Mouse (Mus musculus) inflammation-experienced regulatory T-cells, adult 6 months (primary cell): Measurements from ENCODE around the gene Cox7b2. TPM values are rescaled to one million over a fixed set of nuclear protein-coding genes. Genes with fewer than 3 reads are reported as not detected.
"Not testable (repeated sequence)": the region's sequence is repeated elsewhere in the genome, so short reads cannot be mapped to it uniquely, and the experiment has no call there.

Experiments
- ATAC-seq: one replicate; pipeline ENCODE4 v1.8.0; 2017
- polyA plus RNA-seq, 3 experiments: library from polyadenylated mRNA; unstranded; fragments of 100-300 nt; shearing (Covaris generic); gene quantifications; one replicate each; pipeline ENCODE4 v1.2.1; 2017

Cox7b2 gene
- polyA plus RNA-seq = not detected

DNA sequence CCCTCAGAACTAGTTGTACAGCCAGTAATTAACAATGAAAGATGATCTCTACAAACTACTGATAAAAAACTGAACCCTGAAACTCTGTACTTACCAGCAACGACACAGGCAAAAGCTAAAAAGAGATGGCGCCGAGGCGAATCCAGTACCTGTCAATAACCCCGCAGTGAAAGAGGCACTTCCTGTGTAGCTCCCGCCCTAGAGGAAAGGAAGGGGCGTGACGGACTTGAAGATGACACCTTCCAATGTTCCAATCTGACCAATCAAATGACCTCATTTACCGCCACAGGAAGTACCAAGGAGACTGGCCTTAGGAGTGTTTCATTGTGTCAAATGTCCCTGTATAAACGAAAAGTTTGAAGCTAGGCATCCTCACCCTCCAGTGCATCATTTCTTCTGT is at the start of gene Cox7b2:
Cox7b2 (minus strand) TSS at position 127 of the 400 bp plus-strand sequence.
- ATAC-seq = no peak

DNA sequence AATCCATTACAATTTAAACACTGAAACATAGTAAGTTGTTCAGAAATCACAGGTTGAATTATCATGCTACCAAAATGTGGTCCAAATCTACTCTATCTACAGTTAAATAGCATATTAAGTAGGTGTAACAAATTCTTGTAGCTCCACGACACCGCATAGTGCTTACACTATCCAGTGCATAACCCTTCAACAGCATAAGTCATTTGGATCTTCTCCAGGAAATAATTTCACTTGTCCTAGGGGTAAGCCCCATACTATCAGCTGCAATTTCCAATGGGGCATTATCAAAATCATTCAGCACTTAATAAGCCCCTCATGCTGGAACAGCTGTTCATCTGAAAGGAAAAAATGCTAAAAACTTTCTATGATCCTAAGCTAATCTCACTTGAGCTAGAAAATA is 47.3 kb upstream of the Cox7b2 start:
- no peak for ATAC-seq

DNA sequence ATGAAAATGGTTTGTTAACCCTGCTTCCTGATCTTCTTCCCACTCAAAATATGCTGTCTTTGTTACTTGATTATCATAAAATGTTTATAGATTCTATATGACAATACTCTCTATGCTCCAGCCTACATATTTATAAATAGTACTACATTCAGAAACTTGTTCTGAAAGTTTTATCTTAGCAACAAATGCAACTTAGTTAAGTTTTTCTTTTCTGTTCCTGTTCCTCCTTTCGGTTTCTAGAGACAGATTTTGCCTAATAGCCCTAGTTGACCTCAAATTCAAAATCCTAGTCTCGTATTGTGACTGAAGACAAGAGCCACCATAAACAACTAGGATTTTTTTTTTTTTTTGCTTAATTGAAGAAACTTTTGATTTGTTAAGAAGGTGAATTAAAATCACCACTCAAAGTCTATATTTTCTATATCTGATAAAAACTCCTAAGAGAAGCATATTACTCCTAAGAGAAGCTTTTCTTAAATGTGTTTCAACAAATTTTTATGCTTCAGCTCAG is 45.8 kb upstream of the Cox7b2 start:
- no peak for ATAC-seq

DNA sequence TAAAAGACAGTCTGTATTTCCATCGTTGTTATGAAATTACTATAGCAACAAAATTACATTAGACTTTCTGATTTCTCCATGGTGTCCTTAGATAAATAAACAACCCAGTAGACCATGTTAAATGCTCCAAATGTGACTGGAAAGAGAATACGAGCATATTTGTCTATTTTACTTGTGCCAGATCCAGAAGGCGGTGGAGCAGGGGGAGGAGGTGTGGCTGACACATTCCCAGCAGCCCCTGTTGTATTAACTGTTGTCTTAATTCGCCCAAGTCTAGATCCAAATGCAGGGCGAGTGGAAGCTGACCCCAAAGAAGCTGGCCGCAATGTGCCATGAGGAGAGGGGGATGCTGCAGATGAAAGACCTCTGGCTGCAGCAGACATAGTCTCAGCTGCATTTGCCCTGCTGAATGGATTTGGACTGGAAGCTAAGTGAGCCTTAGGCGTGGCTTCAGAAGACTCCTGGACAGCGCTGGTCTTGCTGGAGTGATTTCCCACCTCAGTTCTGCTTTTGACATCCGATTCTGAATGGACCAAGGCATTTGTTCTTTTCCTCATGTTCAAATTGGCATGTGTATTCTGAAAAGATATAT is 23.7 kb upstream of the Cox7b2 start:
- no peak for ATAC-seq

DNA sequence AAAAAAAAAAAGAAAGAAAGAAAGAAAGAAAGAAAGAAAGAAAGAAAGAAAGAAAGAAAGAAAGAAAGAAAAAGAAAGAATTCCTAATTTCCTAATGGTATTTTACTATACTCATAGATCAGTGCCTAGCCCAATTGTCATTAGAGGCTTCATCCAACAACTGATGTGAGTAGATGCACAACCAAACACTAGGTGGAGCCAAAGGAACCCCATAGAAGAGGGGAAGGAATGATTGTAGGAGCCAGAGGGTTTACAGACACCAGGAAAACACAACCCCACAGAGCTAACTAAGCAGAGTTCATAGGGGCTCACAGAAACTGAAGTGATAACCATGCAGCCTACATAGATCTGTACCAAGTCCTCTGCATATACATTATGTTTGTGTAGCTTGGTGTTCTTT is 2.5 kb downstream of the Cox7b2 start:
- ATAC-seq = no peak

DNA sequence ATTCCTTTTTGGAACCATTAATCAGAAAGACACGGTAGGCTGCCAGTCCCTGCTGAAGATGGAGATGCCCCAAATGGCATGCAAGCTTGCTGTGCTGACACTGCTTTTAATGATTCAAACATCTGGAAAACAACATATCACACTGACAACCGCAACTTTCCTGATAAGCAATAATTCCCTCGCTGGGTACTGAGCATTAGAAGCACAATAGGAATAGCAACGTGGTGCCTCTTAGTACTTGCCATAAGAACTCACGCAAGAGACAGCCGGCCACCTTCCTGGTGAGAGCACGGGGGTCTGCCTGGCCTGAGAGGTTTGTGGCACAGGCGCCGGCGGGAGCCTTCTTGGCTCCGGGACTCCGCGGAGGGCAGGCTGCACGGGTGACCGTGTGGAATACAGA is 22.5 kb downstream of the Cox7b2 start:
- ATAC-seq = not testable (repeated sequence)

DNA sequence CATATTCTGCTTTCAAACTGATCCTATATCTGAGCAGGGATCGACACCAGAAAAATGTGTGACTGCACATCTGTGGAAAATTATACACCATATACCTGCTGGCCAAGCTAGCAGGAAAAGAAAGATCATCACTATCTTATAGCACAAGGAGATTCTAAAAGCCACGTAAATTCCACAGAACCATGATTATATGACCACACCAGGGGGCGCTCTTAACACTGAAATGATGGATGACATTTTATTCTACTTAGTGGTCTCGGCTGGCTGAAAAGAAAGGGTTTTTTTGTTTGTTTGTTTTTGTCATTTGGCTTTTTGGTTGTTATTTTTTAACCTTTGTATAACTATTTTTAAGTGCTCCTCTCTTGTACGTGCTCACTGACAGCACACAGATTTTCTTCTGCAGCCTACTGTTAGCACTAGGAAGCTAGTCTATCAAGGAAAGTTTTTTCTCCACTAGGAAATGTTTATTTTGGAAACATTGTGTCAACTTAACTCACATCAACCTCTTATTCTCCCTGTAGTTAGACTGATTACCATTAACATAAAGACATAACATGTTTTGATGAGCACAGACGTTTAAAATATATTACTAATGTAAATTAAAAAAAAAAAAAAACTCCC is 45.8 kb downstream of the Cox7b2 start:
- ATAC-seq = no peak

DNA sequence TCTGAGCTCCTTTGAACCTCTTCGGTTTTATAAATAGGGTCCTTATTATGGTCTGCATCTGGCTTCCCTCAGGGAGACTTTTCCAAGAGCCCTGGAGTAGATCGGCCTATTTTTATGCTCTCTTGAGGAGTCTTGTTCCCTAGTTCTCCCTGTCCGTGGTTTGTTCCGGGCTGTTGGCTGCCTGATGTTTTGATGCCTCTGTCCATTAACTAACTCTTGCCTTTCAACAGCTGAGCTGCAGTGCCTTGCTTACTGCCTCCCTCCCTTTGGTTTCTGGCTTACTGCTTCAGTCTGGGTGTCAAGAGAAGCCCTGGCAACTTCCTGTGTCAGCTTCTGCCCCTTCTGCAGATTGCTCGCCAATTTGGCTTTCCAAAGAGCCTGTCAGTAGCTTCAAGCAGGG is 52.4 kb downstream of the Cox7b2 start:
- no peak for ATAC-seq

DNA sequence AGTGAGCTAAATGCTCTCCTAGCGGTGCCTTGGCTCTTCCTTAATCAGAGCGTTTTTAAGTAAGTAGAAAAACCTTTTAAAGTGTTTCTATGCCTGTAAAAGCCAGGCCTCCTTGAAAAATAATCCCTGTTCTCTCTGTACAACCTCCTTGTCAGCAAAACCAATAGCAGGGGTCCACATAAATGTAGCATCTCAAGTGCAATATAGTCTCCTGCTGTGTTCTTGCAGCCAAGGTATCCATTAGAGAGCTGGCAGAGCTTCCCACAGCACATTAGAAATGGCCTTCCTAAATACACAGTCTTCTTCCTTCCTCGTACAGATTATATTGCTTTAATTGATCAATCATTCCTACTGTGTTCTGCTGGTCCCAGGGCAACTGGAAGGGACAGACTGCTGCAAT is 91.0 kb downstream of the Cox7b2 start:
- no peak for ATAC-seq

DNA sequence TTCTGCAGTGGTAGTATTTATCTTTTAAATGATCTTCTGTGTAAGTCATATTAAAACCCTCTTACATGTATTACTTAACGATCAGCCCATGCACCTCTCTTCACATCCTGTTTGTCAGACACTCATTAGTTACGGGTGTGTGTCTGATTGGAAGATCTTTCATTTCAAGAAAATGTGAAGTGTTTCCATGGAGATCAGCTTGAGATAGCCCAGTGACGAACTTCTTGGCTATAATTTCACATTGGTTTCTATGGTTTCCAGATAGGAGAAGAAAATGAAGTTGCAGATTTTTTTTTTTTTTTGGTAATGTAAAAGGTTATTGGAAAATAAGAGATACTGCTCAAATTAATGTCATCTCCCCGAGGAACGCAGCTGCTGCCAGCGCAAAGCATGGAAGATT is 107.8 kb downstream of the Cox7b2 start:
- no peak for ATAC-seq

Other genes starting within 250 kb of the Cox7b2 start
- under 1 TPM in 1 of 3 experiments, not detected in 2; 0.03 TPM for gene Gabrb1, start 109.9 kb upstream of the Cox7b2 start, polyA plus RNA-seq
- under 1 TPM in 1 of 3 experiments, not detected in 2; 0.26 TPM for gene Gabra4, start 110.1 kb upstream of the Cox7b2 start, polyA plus RNA-seq